In the genomic region with DNA sequence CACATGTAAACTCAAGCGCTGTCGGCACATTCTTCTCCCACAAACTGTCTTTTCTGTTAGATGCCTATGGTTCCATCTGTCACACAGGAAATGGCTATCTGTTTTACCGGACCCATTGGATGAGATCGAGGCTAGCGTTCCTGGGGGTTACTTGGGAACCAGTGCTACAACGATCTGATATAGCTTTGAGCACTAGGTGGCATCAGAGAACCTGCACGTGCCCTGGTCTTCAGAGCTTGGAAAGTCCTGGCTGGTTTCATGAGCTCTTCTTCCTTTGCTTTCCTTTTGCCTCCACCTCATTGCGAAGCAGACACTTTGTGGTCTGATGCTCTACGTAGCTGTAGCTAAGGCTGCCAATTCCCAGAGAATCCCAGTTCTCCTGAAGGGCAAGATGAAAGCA, we compare ENCODE assay signal across 9 mouse cellular contexts.
DNase-seq lines count a peak whose midpoint lies in the region; ATAC-seq lines count a peak whose summit lies in the region.
"Had no signal": no experiment of that assay in that cellular context is flagged by ENCODE, and none has a peak within 500 bp of the region (broad histone marks: within the 10 kb centered on the region; RNA-seq: fewer than 3 reads in every experiment).

No protein-coding gene starts in this region.

- no peaks in the 10 kb centered on the region for H3K9me3 ChIP-seq in embryonic facial prominence, embryonic 14.5 days (ENCODE audit: control insufficient read depth, low read length)
- H3K9me3 ChIP-seq: embryonic facial prominence, embryonic 15.5 days had no signal

- no peaks in the 10 kb centered on the region for H3K27me3 ChIP-seq in embryonic facial prominence, embryonic 14.5 days (replicated peaks; ENCODE audit: control insufficient read depth, insufficient read depth, low read length)
- H3K27me3 ChIP-seq: embryonic facial prominence, embryonic 15.5 days had no signal

- H3K4me2 ChIP-seq in embryonic facial prominence, embryonic 14.5 days (ENCODE audit: low read depth, low read length), result no peak overlapping the region
- H3K4me2 ChIP-seq: embryonic facial prominence, embryonic 15.5 days had no signal

- peaks cover 9% of the 10 kb centered on the region; the same call in 1 of the 2 replicates for H3K4me1 ChIP-seq in embryonic facial prominence, embryonic 14.5 days (ENCODE audit: control insufficient read depth, insufficient read depth, low read length)
- H3K4me1 ChIP-seq: embryonic facial prominence, embryonic 15.5 days had no signal

- ATAC-seq in embryonic facial prominence, embryonic 14.5 days (ENCODE audit: low read depth), result no peak

- H3K36me3 ChIP-seq in embryonic facial prominence, embryonic 14.5 days (ENCODE audit: control insufficient read depth, insufficient read depth, low read length), result no peaks in the 10 kb centered on the region
- H3K36me3 ChIP-seq: embryonic facial prominence, embryonic 15.5 days had no signal

- DNase-seq in ES-CJ7 (ENCODE audit: low read depth, low spot score), result peak; percentile 70
- peak; percentile 23 to 73 for DNase-seq in adrenal gland, adult (ENCODE audit: inconsistent age in 2 of 2, low spot score in 1 of 2)
- DNase-seq in embryonic facial prominence, embryonic 14.5 days (ENCODE audit: low spot score), result peak; percentile 67
- DNase-seq in heart, postnatal 25 days (ENCODE audit: low spot score), result peak; percentile 7
- peak; percentile 61 to 63 for DNase-seq in kidney, postnatal 36 days
- peak; percentile 61 for DNase-seq in lung, postnatal 14 days
- peak; percentile 21 for DNase-seq in right cerebral cortex, postnatal 25 days
- no peak for DNase-seq in spleen, adult 12 weeks (ENCODE audit: low spot score)

- H3K27ac ChIP-seq in embryonic facial prominence, embryonic 14.5 days (replicated peaks; ENCODE audit: low read depth, low read length), result no peak overlapping the region
- H3K27ac ChIP-seq: embryonic facial prominence, embryonic 15.5 days had no signal

- intact Hi-C loops in heart, postnatal 25 days (cut with DNase I), result loop anchor here (2.0 to 10.0 kb wide), 5 partner anchors 122 to 1570 kb away; a partner anchor contains a TSS

- H3K4me3 ChIP-seq in embryonic facial prominence, embryonic 14.5 days (ENCODE audit: low read depth, low read length), result no peak overlapping the region
- H3K4me3 ChIP-seq: embryonic facial prominence, embryonic 15.5 days had no signal

- no peak overlapping the region for H3K9ac ChIP-seq in embryonic facial prominence, embryonic 14.5 days (ENCODE audit: low read depth, low read length)
- H3K9ac ChIP-seq: embryonic facial prominence, embryonic 15.5 days had no signal

- 34% methylated on average over 9 of the region's 9 CpGs for WGBS in embryonic facial prominence, embryonic 14.5 days
